Mouse (Mus musculus) stomach, embryonic 15.5 days (tissue): ENCODE measurements around the gene Dcst1. TPM values are rescaled to one million over a fixed set of nuclear protein-coding genes. Genes with fewer than 3 reads are reported as not detected.

Experiments
- ATAC-seq: fragments of 200-750 bp; cut with Nextera tagmentation; 2 replicates; pipeline ENCODE4 v1.8.0; 2017; ENCODE audit warnings: low read depth, moderate number of reproducible peaks, moderate TSS enrichment; ENCODE audit not compliant: insufficient read depth, low FRiP score
- H3K27ac ChIP-seq: fragments of 300-500 bp; sonication (generic); 2 replicates; pipeline ENCODE4 v1.5.1; 2015; ENCODE audit warnings: mild to moderate bottlenecking, inconsistent platforms
- H3K27me3 ChIP-seq: fragments of 300-500 bp; sonication (generic); replicated peaks from 2 replicates; pipeline ENCODE4 v1.6.1; 2015; ENCODE audit warnings: inconsistent platforms
- H3K36me3 ChIP-seq: fragments of 300-500 bp; sonication (generic); 2 replicates; pipeline ENCODE4 v1.6.1; 2015; ENCODE audit warnings: inconsistent platforms
- H3K4me1 ChIP-seq: fragments of 300-500 bp; sonication (generic); 2 replicates; pipeline ENCODE4 v1.6.1; 2015; ENCODE audit warnings: inconsistent platforms
- H3K4me2 ChIP-seq: fragments of 300-500 bp; sonication (generic); 2 replicates; pipeline ENCODE4 v1.6.1; 2015; ENCODE audit warnings: mild to moderate bottlenecking, inconsistent platforms
- H3K4me3 ChIP-seq: fragments of 300-500 bp; sonication (generic); replicated peaks from 2 replicates; pipeline ENCODE4 v1.5.1; 2015; ENCODE audit warnings: inconsistent platforms
- H3K9ac ChIP-seq: fragments of 300-500 bp; sonication (generic); 2 replicates; pipeline ENCODE4 v1.6.1; 2015; ENCODE audit warnings: inconsistent platforms
- H3K9me3 ChIP-seq: fragments of 300-500 bp; sonication (generic); 2 replicates; pipeline ENCODE4 v1.6.1; 2016; ENCODE audit warnings: inconsistent platforms
- WGBS: fragments of 180-500 bp; shearing (Covaris S2); methylation state at CpG from one replicate; pipeline ENCODE4 v1.1.7; 2015; 5-methylcytosine and 5-hydroxymethylcytosine counted together
- polyA plus RNA-seq: library from polyadenylated mRNA; unstranded; fragments of >200 nt; fragmentation: Nextera tagmentation; extraction: Ambion mirVana; gene quantifications from 2 replicates; pipeline ENCODE4 v1.2.1, GENCODE M21; 2015

Dcst1 gene
- polyA plus RNA-seq, 1 experiment from 2014 or later, result 0.30 TPM

GRCm38 (mm10) chr3:89315930-89316831, 48.9 kb downstream of the Dcst1 start:
- peaks cover 51% of the 10 kb centered on the region for H3K4me1 ChIP-seq
- H3K9me3 ChIP-seq, result no peaks in the 10 kb centered on the region
- peak; percentile 68 for ATAC-seq
- WGBS, result 12% methylated on average over 40 of the region's 40 CpGs
- H3K27ac ChIP-seq, result peak overlapping the region; percentile 31; the same call in 1 of the 2 replicates
- no peak overlapping the region for H3K9ac ChIP-seq
- peak overlapping the region; percentile 81 for H3K4me2 ChIP-seq
- H3K4me3 ChIP-seq, result peak overlapping the region; percentile 37
- no peaks in the 10 kb centered on the region for H3K36me3 ChIP-seq
- H3K27me3 ChIP-seq, result peaks cover 31% of the 10 kb centered on the region

GRCm38 (mm10) chr3:89315195-89315929, 49.7 kb downstream of the Dcst1 start:
- Histone ChIP-seq H3K4me3 (peak overlapping the region; percentile 37), H3K4me2 (peak overlapping the region; percentile 81), H3K36me3 (no peaks in the 10 kb centered on the region), H3K9me3 (no peaks in the 10 kb centered on the region), H3K27me3 (peaks cover 22% of the 10 kb centered on the region), H3K4me1 (peaks cover 42% of the 10 kb centered on the region), H3K27ac (no peak overlapping the region), H3K9ac (no peak overlapping the region)
- ATAC-seq, result 0 out of 2 replicates have a peak, but pooled peaks have one; percentile 8
- WGBS, result 7% methylated on average over 26 of the region's 26 CpGs

- WGBS, result 49% methylated on average over 2 of the region's 2 CpGs
- no peak overlapping the region for H3K9ac ChIP-seq
Observed at GRCm38 (mm10) chr3:89314791-89315190, 50.3 kb downstream of the Dcst1 start.

GRCm38 (mm10) chr3:89314340-89314739, 50.7 kb downstream of the Dcst1 start:
- H3K4me3 ChIP-seq, result no peak overlapping the region
- H3K27me3 ChIP-seq, result peaks cover 17% of the 10 kb centered on the region
- no peak overlapping the region for H3K9ac ChIP-seq
- no peaks in the 10 kb centered on the region for H3K36me3 ChIP-seq
- peak; percentile 28; the same call in 1 of the 2 replicates for ATAC-seq
- WGBS, result 65% methylated on average over 5 of the region's 5 CpGs
- no peaks in the 10 kb centered on the region for H3K9me3 ChIP-seq
- H3K4me1 ChIP-seq, result peaks cover 34% of the 10 kb centered on the region
- H3K27ac ChIP-seq, result peak overlapping the region; percentile 26; the same call in 1 of the 2 replicates
- H3K4me2 ChIP-seq, result no peak overlapping the region

More at GRCm38 (mm10) chr3:89314791-89315190, 50.3 kb downstream of the Dcst1 start:
- H3K36me3 ChIP-seq, result no peaks in the 10 kb centered on the region
- no peaks in the 10 kb centered on the region for H3K9me3 ChIP-seq
- peaks cover 38% of the 10 kb centered on the region for H3K4me1 ChIP-seq
- peaks cover 20% of the 10 kb centered on the region for H3K27me3 ChIP-seq
- peak overlapping the region; percentile 81 for H3K4me2 ChIP-seq
- H3K27ac ChIP-seq, result no peak overlapping the region
- H3K4me3 ChIP-seq, result no peak overlapping the region
- no peak for ATAC-seq

GRCm38 (mm10) chr3:89308089-89308488, 57.0 kb downstream of the Dcst1 start:
- H3K9ac ChIP-seq, result no peak overlapping the region
- ATAC-seq, result peak; percentile 67
- H3K27ac ChIP-seq, result no peak overlapping the region
- no peaks in the 10 kb centered on the region for H3K9me3 ChIP-seq
- no peaks in the 10 kb centered on the region for H3K36me3 ChIP-seq
- 5% methylated on average over 9 of the region's 9 CpGs for WGBS
- H3K27me3 ChIP-seq, result no peaks in the 10 kb centered on the region
- H3K4me1 ChIP-seq, result 0 out of 2 replicates have a peak, but pooled peaks cover 2% of the 10 kb centered on the region
- H3K4me3 ChIP-seq, result no peak overlapping the region
- H3K4me2 ChIP-seq, result no peak overlapping the region

GRCm38 (mm10) chr3:89305551-89306325, 59.3 kb downstream of the Dcst1 start:
- H3K9me3 ChIP-seq, result no peaks in the 10 kb centered on the region
- H3K27me3 ChIP-seq, result no peaks in the 10 kb centered on the region
- H3K4me3 ChIP-seq, result no peak overlapping the region
- H3K4me1 ChIP-seq, result 0 out of 2 replicates have a peak, but pooled peaks cover 2% of the 10 kb centered on the region
- H3K4me2 ChIP-seq, result no peak overlapping the region
- WGBS, result 67% methylated on average over 8 of the region's 8 CpGs
- H3K27ac ChIP-seq, result no peak overlapping the region
- no peak; the same call in 1 of the 2 replicates for ATAC-seq
- no peaks in the 10 kb centered on the region for H3K36me3 ChIP-seq
- no peak overlapping the region for H3K9ac ChIP-seq

GRCm38 (mm10) chr3:89305105-89305504, 59.9 kb downstream of the Dcst1 start:
- Histone ChIP-seq H3K4me2 (no peak overlapping the region), H3K9ac (no peak overlapping the region), H3K27me3 (no peaks in the 10 kb centered on the region), H3K9me3 (no peaks in the 10 kb centered on the region), H3K27ac (no peak overlapping the region), H3K4me1 (0 out of 2 replicates have a peak, but pooled peaks cover 2% of the 10 kb centered on the region), H3K4me3 (no peak overlapping the region), H3K36me3 (no peaks in the 10 kb centered on the region)
- WGBS, result 73% methylated on average over 4 of the region's 4 CpGs
- no peak for ATAC-seq

GRCm38 (mm10) chr3:89304440-89304839, 60.6 kb downstream of the Dcst1 start:
- H3K4me2 ChIP-seq, result no peak overlapping the region
- no peaks in the 10 kb centered on the region for H3K27me3 ChIP-seq
- no peak for ATAC-seq
- 0 out of 2 replicates have a peak, but pooled peaks cover 2% of the 10 kb centered on the region for H3K4me1 ChIP-seq
- H3K9me3 ChIP-seq, result no peaks in the 10 kb centered on the region
- H3K27ac ChIP-seq, result no peak overlapping the region
- H3K9ac ChIP-seq, result no peak overlapping the region
- no peak overlapping the region for H3K4me3 ChIP-seq
- 53% methylated on average over 6 of the region's 6 CpGs for WGBS
- no peaks in the 10 kb centered on the region for H3K36me3 ChIP-seq

GRCm38 (mm10) chr3:89300514-89300913, 64.5 kb downstream of the Dcst1 start:
- no peaks in the 10 kb centered on the region for H3K9me3 ChIP-seq
- H3K4me1 ChIP-seq, result no peaks in the 10 kb centered on the region
- H3K9ac ChIP-seq, result no peak overlapping the region
- H3K36me3 ChIP-seq, result no peaks in the 10 kb centered on the region
- peak overlapping the region; percentile 56; the same call in 1 of the 2 replicates for H3K4me2 ChIP-seq
- ATAC-seq, result no peak
- no peaks in the 10 kb centered on the region for H3K27me3 ChIP-seq
- no peak overlapping the region for H3K27ac ChIP-seq
- no peak overlapping the region for H3K4me3 ChIP-seq
- 67% methylated on average over 2 of the region's 2 CpGs for WGBS
